Comparison of ENCODE assay signal across 12 mouse cellular contexts in genomic region chr14:21304815-21305214, GRCm38 (mm10).
DNase-seq lines count a peak whose midpoint lies in the region; ATAC-seq and TF ChIP-seq lines count a peak whose summit lies in the region.
"Had no signal": no experiment of that assay in that cellular context is flagged by ENCODE, and none has a peak within 500 bp of the region (broad histone marks: within the 10 kb centered on the region; RNA-seq: fewer than 3 reads in every experiment).

No protein-coding gene starts in this region.

- no peak for DNase-seq in forebrain, embryonic 10.5 days (ENCODE audit: extremely low spot score, low spot score)
- no peak for DNase-seq in forebrain, postnatal 0 days
- DNase-seq in layer of hippocampus, postnatal 14 days (ENCODE audit: low spot score in 2 of 2), result peak; percentile 8 to 24
- no peak for DNase-seq in layer of hippocampus, postnatal 25 days (ENCODE audit: extremely low spot score in 1 of 2, low spot score in 1 of 2)
- no peak for DNase-seq in embryonic facial prominence, embryonic 14.5 days (ENCODE audit: low spot score)
- DNase-seq in thymus, postnatal 0 days (ENCODE audit: low spot score), result no peak
- DNase-seq: B cell, adult 2 months; liver, postnatal 0 days had no signal

- no peak for TF ChIP-seq CTCF in forebrain, postnatal 0 days (IDR thresholded peaks at IDR 0.05; ENCODE audit: low read depth)
- TF ChIP-seq CTCF in intestine, postnatal 0 days (IDR thresholded peaks at IDR 0.05; ENCODE audit: low read depth), result no peak

- H3K4me2 ChIP-seq in forebrain, postnatal 0 days (ENCODE audit: low read depth), result no peak overlapping the region
- no peak overlapping the region for H3K4me2 ChIP-seq in embryonic facial prominence, embryonic 14.5 days (ENCODE audit: low read depth, low read length)
- H3K4me2 ChIP-seq in limb, embryonic 12.5 days, result no peak overlapping the region
- H3K4me2 ChIP-seq in intestine, postnatal 0 days (replicated peaks; ENCODE audit: low read depth), result no peak overlapping the region

- H3K4me3 ChIP-seq in forebrain, embryonic 10.5 days, result no peak overlapping the region
- H3K4me3 ChIP-seq in forebrain, postnatal 0 days (ENCODE audit: low read depth, low read length), result no peak overlapping the region
- H3K4me3 ChIP-seq in embryonic facial prominence, embryonic 14.5 days (ENCODE audit: low read depth, low read length), result no peak overlapping the region
- H3K4me3 ChIP-seq in limb, embryonic 12.5 days (replicated peaks), result no peak overlapping the region
- no peak overlapping the region for H3K4me3 ChIP-seq in intestine, postnatal 0 days (ENCODE audit: low read depth, low read length)
- H3K4me3 ChIP-seq: hindbrain, embryonic 10.5 days; megakaryocyte, embryonic 14.5 days had no signal

- WGBS in forebrain, embryonic 10.5 days, result 100% methylated on average over 1 of the region's 1 CpGs
- 68% methylated on average over 1 of the region's 1 CpGs for WGBS in forebrain, postnatal 0 days
- 92% methylated on average over 1 of the region's 1 CpGs for WGBS in embryonic facial prominence, embryonic 14.5 days
- WGBS in limb, embryonic 12.5 days, result 57% methylated on average over 1 of the region's 1 CpGs
- WGBS in intestine, postnatal 0 days, result 89% methylated on average over 1 of the region's 1 CpGs

- peak overlapping the region; percentile 77 for H3K27ac ChIP-seq in forebrain, embryonic 10.5 days
- no peak overlapping the region for H3K27ac ChIP-seq in forebrain, postnatal 0 days (ENCODE audit: low read depth, low read length)
- H3K27ac ChIP-seq in embryonic facial prominence, embryonic 14.5 days (replicated peaks; ENCODE audit: low read depth, low read length), result no peak overlapping the region
- H3K27ac ChIP-seq in limb, embryonic 12.5 days, result peak overlapping the region; percentile 65
- no peak overlapping the region for H3K27ac ChIP-seq in intestine, postnatal 0 days (ENCODE audit: low read depth, low read length)
- H3K27ac ChIP-seq: hindbrain, embryonic 10.5 days had no signal

- H3K4me1 ChIP-seq in forebrain, embryonic 10.5 days, result peaks cover 35% of the 10 kb centered on the region
- no peaks in the 10 kb centered on the region; the same call in 1 of the 2 replicates for H3K4me1 ChIP-seq in forebrain, postnatal 0 days (ENCODE audit: insufficient read depth)
- H3K4me1 ChIP-seq in embryonic facial prominence, embryonic 14.5 days (ENCODE audit: control insufficient read depth, insufficient read depth, low read length), result peaks cover 20% of the 10 kb centered on the region
- H3K4me1 ChIP-seq in limb, embryonic 12.5 days (replicated peaks), result peaks cover 50% of the 10 kb centered on the region
- no peaks in the 10 kb centered on the region for H3K4me1 ChIP-seq in intestine, postnatal 0 days (replicated peaks; ENCODE audit: control insufficient read depth, insufficient read depth, low read length)
- H3K4me1 ChIP-seq: hindbrain, embryonic 10.5 days had no signal

- H3K36me3 ChIP-seq in forebrain, embryonic 10.5 days (replicated peaks), result no peaks in the 10 kb centered on the region
- no peaks in the 10 kb centered on the region for H3K36me3 ChIP-seq in forebrain, postnatal 0 days (ENCODE audit: insufficient read depth)
- no peaks in the 10 kb centered on the region for H3K36me3 ChIP-seq in embryonic facial prominence, embryonic 14.5 days (ENCODE audit: control insufficient read depth, insufficient read depth, low read length)
- H3K36me3 ChIP-seq in limb, embryonic 12.5 days, result no peaks in the 10 kb centered on the region
- no peaks in the 10 kb centered on the region for H3K36me3 ChIP-seq in intestine, postnatal 0 days (ENCODE audit: control insufficient read depth, insufficient read depth)
- H3K36me3 ChIP-seq: hindbrain, embryonic 10.5 days had no signal

- no peaks in the 10 kb centered on the region for H3K9me3 ChIP-seq in forebrain, embryonic 10.5 days
- H3K9me3 ChIP-seq in forebrain, postnatal 0 days (ENCODE audit: low read length), result no peaks in the 10 kb centered on the region
- no peaks in the 10 kb centered on the region for H3K9me3 ChIP-seq in embryonic facial prominence, embryonic 14.5 days (ENCODE audit: control insufficient read depth, low read length)
- no peaks in the 10 kb centered on the region for H3K9me3 ChIP-seq in limb, embryonic 12.5 days
- H3K9me3 ChIP-seq in intestine, postnatal 0 days (ENCODE audit: control insufficient read depth), result no peaks in the 10 kb centered on the region
- H3K9me3 ChIP-seq: hindbrain, embryonic 10.5 days; megakaryocyte, embryonic 14.5 days had no signal

- no peaks in the 10 kb centered on the region for H3K27me3 ChIP-seq in forebrain, embryonic 10.5 days (ENCODE audit: poor library complexity, severe bottlenecking)
- no peaks in the 10 kb centered on the region for H3K27me3 ChIP-seq in forebrain, postnatal 0 days (ENCODE audit: insufficient read depth, low read length)
- H3K27me3 ChIP-seq in embryonic facial prominence, embryonic 14.5 days (replicated peaks; ENCODE audit: control insufficient read depth, insufficient read depth, low read length), result no peaks in the 10 kb centered on the region
- no peaks in the 10 kb centered on the region for H3K27me3 ChIP-seq in limb, embryonic 12.5 days
- H3K27me3 ChIP-seq in intestine, postnatal 0 days (replicated peaks; ENCODE audit: control insufficient read depth, insufficient read depth, low read length), result no peaks in the 10 kb centered on the region
- H3K27me3 ChIP-seq: megakaryocyte, embryonic 14.5 days had no signal

- no peak overlapping the region for H3K9ac ChIP-seq in forebrain, postnatal 0 days
- no peak overlapping the region for H3K9ac ChIP-seq in embryonic facial prominence, embryonic 14.5 days (ENCODE audit: low read depth, low read length)
- no peak overlapping the region for H3K9ac ChIP-seq in limb, embryonic 12.5 days (replicated peaks)
- H3K9ac ChIP-seq in intestine, postnatal 0 days (ENCODE audit: low read depth, low read length), result no peak overlapping the region
- H3K9ac ChIP-seq: liver, postnatal 0 days had no signal

- no peak for ATAC-seq in forebrain, postnatal 0 days
- ATAC-seq in embryonic facial prominence, embryonic 14.5 days (ENCODE audit: low read depth), result peak; percentile 39; the same call in 1 of the 2 replicates
- no peak for ATAC-seq in limb, embryonic 12.5 days (ENCODE audit: insufficient number of reproducible peaks, insufficient read depth, low FRiP score, low TSS enrichment, low read depth)
- ATAC-seq in intestine, postnatal 0 days, result no peak
- ATAC-seq: liver, postnatal 0 days had no signal

Comparison
In these comparisons a context has a peak if more than half of its experiments do, and no peak if none do; other contexts are left out.
1. DNase-seq: peak in layer of hippocampus, postnatal 14 days (2 of 2); none in forebrain, embryonic 10.5 days (single experiment), forebrain, postnatal 0 days (single experiment), layer of hippocampus, postnatal 25 days (0 of 2), embryonic facial prominence, embryonic 14.5 days (single experiment) and thymus, postnatal 0 days (single experiment).
2. H3K27ac ChIP-seq: peak in forebrain, embryonic 10.5 days (single experiment) and limb, embryonic 12.5 days (single experiment); none in forebrain, postnatal 0 days (single experiment), embryonic facial prominence, embryonic 14.5 days (single experiment) and intestine, postnatal 0 days (single experiment).